Mouse (Mus musculus) MEL (cell line): Measurements from ENCODE around the gene Prss27. TPM values are rescaled to one million over a fixed set of nuclear protein-coding genes. Genes with fewer than 3 reads are reported as not detected.

Experiments used
- DNase-seq: peaks from one replicate; pipeline ENCODE4 v3.0.0; 2011; ENCODE audit warnings: low read depth, low spot score
- H3K27ac ChIP-seq: 2 replicates; pipeline ENCODE4 v1.5.1; 2012; ENCODE audit warnings: low read depth, mild to moderate bottlenecking, control low read depth, low read length, moderate library complexity; ENCODE audit not compliant: control insufficient read depth
- H3K27me3 ChIP-seq, 2 experiments: fragments of 150-350 bp in 1 of 2; sonication (generic) in 1 of 2; 2 replicates each; pipeline ENCODE4 v1.6.1; 2012; ENCODE audit warnings: low read length in 2 of 2, mild to moderate bottlenecking in 2 of 2, improper control_type of control experiment in 1 of 2, moderate library complexity in 1 of 2; ENCODE audit not compliant: insufficient read depth in 2 of 2, control insufficient read depth in 1 of 2
- H3K36me3 ChIP-seq, 2 experiments: 2 replicates each; pipeline ENCODE4 v1.6.1; 2012 to 2014; ENCODE audit warnings: low read length in 2 of 2, improper control_type of control experiment in 1 of 2, inconsistent platforms in 1 of 2, mild to moderate bottlenecking in 1 of 2; ENCODE audit not compliant: insufficient read depth in 2 of 2, control insufficient read depth in 1 of 2
- H3K4me1 ChIP-seq, 2 experiments: fragments of 150-350 bp in 1 of 2; sonication (generic) in 1 of 2; 2 replicates each; pipeline ENCODE4 v1.6.1; 2012; ENCODE audit warnings: low read length in 2 of 2, improper control_type of control experiment in 1 of 2, mild to moderate bottlenecking in 1 of 2; ENCODE audit not compliant: insufficient read depth in 2 of 2, control insufficient read depth in 1 of 2
- H3K4me3 ChIP-seq, 2 experiments: fragments of 150-350 bp in 1 of 2; sonication (generic) in 1 of 2; 2 replicates each; pipeline ENCODE4 v1.5.1; 2012; ENCODE audit warnings: low read depth in 2 of 2, low read length in 2 of 2, mild to moderate bottlenecking in 2 of 2, moderate library complexity in 2 of 2, control low read depth in 1 of 2, improper control_type of control experiment in 1 of 2; ENCODE audit not compliant: control insufficient read depth in 1 of 2, insufficient read depth in 1 of 2
- H3K79me2 ChIP-seq: 2 replicates; pipeline ENCODE4 v1.6.1; 2012; ENCODE audit warnings: mild to moderate bottlenecking, low read length, moderate library complexity; ENCODE audit not compliant: control insufficient read depth, poor library complexity, insufficient read depth
- H3K9ac ChIP-seq: 2 replicates; pipeline ENCODE4 v1.6.1; 2012; ENCODE audit warnings: low read depth, mild to moderate bottlenecking, control low read depth, low read length, moderate library complexity; ENCODE audit not compliant: control insufficient read depth, poor library complexity, severe bottlenecking
- H3K9me3 ChIP-seq: fragments of 150-350 bp; sonication (generic); replicated peaks from 2 replicates; pipeline ENCODE4 v1.6.1; 2012; ENCODE audit warnings: mild to moderate bottlenecking, low read length, improper control_type of control experiment, moderate library complexity; ENCODE audit not compliant: insufficient read depth
- BHLHE40 ChIP-seq: IDR thresholded peaks from 2 replicates; pipeline ENCODE4 v1.6.1; 2012; ENCODE audit warnings: low read depth, mild to moderate bottlenecking, inconsistent platforms, low read length, improper control_type of control experiment, borderline replicate concordance
- CHD1 ChIP-seq: IDR thresholded peaks from 2 replicates; pipeline ENCODE4 v1.6.1; 2012; ENCODE audit warnings: low read depth, mild to moderate bottlenecking, inconsistent platforms, low read length, improper control_type of control experiment
- CHD2 ChIP-seq: IDR thresholded peaks from 2 replicates; pipeline ENCODE4 v1.6.1; 2011; ENCODE audit warnings: low read length, improper control_type of control experiment
- CTCF ChIP-seq, 3 experiments: IDR thresholded peaks in 2 of 3; conservative IDR thresholded peaks in 1 of 3; 2 replicates each; pipeline ENCODE4 v1.5.1; 2011 to 2012; ENCODE audit warnings: low read length in 3 of 3, low read depth in 2 of 3, mild to moderate bottlenecking in 2 of 3, improper control_type of control experiment in 1 of 3, inconsistent platforms in 1 of 3, mixed read lengths in 1 of 3, moderate library complexity in 1 of 3; ENCODE audit not compliant: control insufficient read depth in 1 of 3, insufficient read depth in 1 of 3, poor library complexity in 1 of 3, severe bottlenecking in 1 of 3
- ELF1 ChIP-seq: IDR thresholded peaks from 2 replicates; pipeline ENCODE4 v1.6.1; 2014; ENCODE audit warnings: low read depth, mild to moderate bottlenecking, inconsistent platforms, low read length, improper control_type of control experiment, moderate library complexity
- EP300 ChIP-seq, 2 experiments: IDR thresholded peaks; 2 replicates each; pipeline ENCODE4 v1.6.1; 2011; ENCODE audit warnings: improper control_type of control experiment in 2 of 2, low read length in 2 of 2, low read depth in 1 of 2, mild to moderate bottlenecking in 1 of 2
- ETS1 ChIP-seq: IDR thresholded peaks from 2 replicates; pipeline ENCODE4 v1.6.1; 2012; ENCODE audit warnings: low read depth, mild to moderate bottlenecking, inconsistent platforms, low read length, improper control_type of control experiment, moderate library complexity
- GATA1 ChIP-seq: IDR thresholded peaks from 2 replicates; pipeline ENCODE4 v1.6.1; 2011; ENCODE audit warnings: low read depth, low read length, improper control_type of control experiment
- JUND ChIP-seq: IDR thresholded peaks from 2 replicates; pipeline ENCODE4 v1.6.1; 2011; ENCODE audit warnings: low read depth, mild to moderate bottlenecking, improper control_type of control experiment, low read length
- KAT2A ChIP-seq: conservative IDR thresholded peaks from 2 replicates; pipeline ENCODE4 v1.6.1; 2012; ENCODE audit warnings: low read depth, low read length, improper control_type of control experiment, inconsistent platforms
- MAX ChIP-seq: IDR thresholded peaks from 2 replicates; pipeline ENCODE4 v1.6.1; 2011; ENCODE audit warnings: low read length, improper control_type of control experiment
- MAZ ChIP-seq: IDR thresholded peaks from 2 replicates; pipeline ENCODE4 v1.6.1; 2012; ENCODE audit warnings: low read depth, mild to moderate bottlenecking, inconsistent platforms, low read length, improper control_type of control experiment
- MYC ChIP-seq: IDR thresholded peaks from 2 replicates; pipeline ENCODE4 v1.6.1; 2011; ENCODE audit warnings: low read depth, mild to moderate bottlenecking, low read length, improper control_type of control experiment, moderate library complexity
- POLR2A ChIP-seq, 2 experiments: IDR thresholded peaks; 2 replicates each; pipeline ENCODE4 v1.6.1; 2011 to 2012; ENCODE audit warnings: low read length in 2 of 2, mild to moderate bottlenecking in 2 of 2, control low read depth in 1 of 2, improper control_type of control experiment in 1 of 2, low read depth in 1 of 2, moderate library complexity in 1 of 2; ENCODE audit not compliant: control insufficient read depth in 1 of 2, insufficient read depth in 1 of 2, poor library complexity in 1 of 2
- POLR2AphosphoS5 ChIP-seq: IDR thresholded peaks from 2 replicates; pipeline ENCODE4 v1.6.1; 2012; ENCODE audit warnings: low read depth, borderline replicate concordance, mild to moderate bottlenecking, inconsistent platforms, low read length, moderate library complexity, mixed read lengths
- SIN3A ChIP-seq: IDR thresholded peaks from 2 replicates; pipeline ENCODE4 v1.6.1; 2012; ENCODE audit warnings: low read length, improper control_type of control experiment, inconsistent platforms
- TAL1 ChIP-seq: IDR thresholded peaks from 2 replicates; pipeline ENCODE4 v1.6.1; 2012; ENCODE audit warnings: mild to moderate bottlenecking, inconsistent platforms, low read length, moderate library complexity, mixed read lengths
- USF2 ChIP-seq, 2 experiments: IDR thresholded peaks; 2 replicates each; pipeline ENCODE4 v1.6.1; 2011 to 2012; ENCODE audit warnings: improper control_type of control experiment in 2 of 2, low read length in 2 of 2, borderline replicate concordance in 1 of 2, inconsistent platforms in 1 of 2, low read depth in 1 of 2, mild to moderate bottlenecking in 1 of 2; ENCODE audit not compliant: insufficient read depth in 1 of 2
- ZKSCAN1 ChIP-seq: IDR thresholded peaks from 2 replicates; pipeline ENCODE4 v1.6.1; 2012; ENCODE audit warnings: low read depth, mild to moderate bottlenecking, inconsistent platforms, low read length, improper control_type of control experiment, moderate library complexity
- ZNF384 ChIP-seq: IDR thresholded peaks from 2 replicates; pipeline ENCODE4 v1.6.1; 2012; ENCODE audit warnings: low read depth, mild to moderate bottlenecking, inconsistent platforms, low read length, improper control_type of control experiment
- polyA plus RNA-seq, 2 experiments: library from polyadenylated mRNA; stranded (reverse) in 1 of 2; unstranded in 1 of 2; fragments of >175 nt in 1 of 2; fragments of >200 nt in 1 of 2; gene quantifications; 2 replicates each; pipeline versions ENCODE4 v1.2.1 to v1.2.4; 2012; ENCODE audit warnings: low replicate concordance in 2 of 2, low read depth in 1 of 2; ENCODE audit not compliant: insufficient read length in 2 of 2, insufficient read depth in 1 of 2, missing spikeins in 1 of 2
- total RNA-seq: library from RNA; depleted of rRNA; stranded (reverse); fragments of 300-350 nt; gene quantifications from 2 replicates; pipeline ENCODE4 v1.2.3, GENCODE M21; 2012

Prss27 gene
- total and polyA plus RNA-seq, 3 experiments: not detected

GRCm38 (mm10) chr17:24020696-24021095 is 17.2 kb upstream of the Prss27 start:
- H3K4me3 ChIP-seq: no peak overlapping the region
- H3K9me3 ChIP-seq: no peaks in the 10 kb centered on the region
- DNase-seq: no peak
- no peak overlapping the region for H3K27ac ChIP-seq
- no peaks in the 10 kb centered on the region for H3K36me3 ChIP-seq
- TF ChIP-seq KAT2A (no peak), SIN3A (no peak), GATA1 (no peak), ZKSCAN1 (no peak), BHLHE40 (no peak), USF2 (IDR thresholded peaks at IDR 0.05; ENCODE audit: borderline replicate concordance in 1 of 2, insufficient read depth in 1 of 2, low read depth in 1 of 2, low read length in 2 of 2) (no peak), ZNF384 (no peak)
- no peak overlapping the region for H3K9ac ChIP-seq
- no peaks in the 10 kb centered on the region; a peak in 3 of 4 replicates for H3K27me3 ChIP-seq
- peaks cover 0 to 6% of the 10 kb centered on the region in 2 experiments; a peak in 1 of 4 replicates for H3K4me1 ChIP-seq
- no peaks in the 10 kb centered on the region for H3K79me2 ChIP-seq

- no peak for DNase-seq
- no peak for TF ChIP-seq MAZ
- no peak for TF ChIP-seq MAX
- TF ChIP-seq MYC: no peak
- H3K9ac ChIP-seq: no peak overlapping the region
- H3K27ac ChIP-seq: no peak overlapping the region
- H3K9me3 ChIP-seq: no peaks in the 10 kb centered on the region
- no peaks in the 10 kb centered on the region for H3K79me2 ChIP-seq
- H3K27me3 ChIP-seq: no peaks in the 10 kb centered on the region; a peak in 3 of 4 replicates
- no peak overlapping the region for H3K4me3 ChIP-seq
- H3K36me3 ChIP-seq: no peaks in the 10 kb centered on the region
- peaks cover 0 to 6% of the 10 kb centered on the region in 2 experiments; a peak in 1 of 4 replicates for H3K4me1 ChIP-seq
These were observed 16.4 kb upstream of the Prss27 start for GRCm38 (mm10) chr17:24021375-24022199.

DNA sequence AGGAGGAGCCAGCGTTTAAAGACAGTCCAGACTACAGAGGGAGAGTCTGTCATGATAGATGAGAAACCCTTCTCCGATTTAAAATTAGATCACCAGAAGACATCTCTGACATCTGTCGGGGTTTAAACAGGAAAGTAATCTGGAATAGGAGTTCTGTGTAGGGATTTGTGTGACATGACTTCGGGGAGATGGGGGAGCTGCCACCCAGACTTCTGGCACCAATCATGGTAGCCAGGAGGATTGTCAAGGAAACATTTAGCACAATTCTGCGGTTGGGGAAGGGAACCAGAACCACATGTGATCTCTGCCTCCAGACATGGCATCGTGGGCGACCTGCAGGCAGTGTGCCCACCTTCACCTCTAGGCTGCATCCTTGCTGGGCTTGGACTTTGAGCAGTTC is 8.5 kb upstream of the Prss27 start:
- H3K36me3 ChIP-seq: no peaks in the 10 kb centered on the region
- peaks cover 6% of the 10 kb centered on the region in 2 experiments for H3K27me3 ChIP-seq
- no peaks in the 10 kb centered on the region for H3K4me1 ChIP-seq
- no peak for TF ChIP-seq EP300 (IDR thresholded peaks at IDR 0.05; ENCODE audit: low read depth in 1 of 2, low read length in 2 of 2)
- TF ChIP-seq CHD1: no peak
- TF ChIP-seq MYC: no peak
- TF ChIP-seq POLR2A (IDR thresholded peaks at IDR 0.05; ENCODE audit: control insufficient read depth in 1 of 2, insufficient read depth in 1 of 2, low read depth in 1 of 2, low read length in 2 of 2, poor library complexity in 1 of 2): no peak
- TF ChIP-seq TAL1: no peak
- no peak for TF ChIP-seq POLR2AphosphoS5
- TF ChIP-seq JUND: no peak
- TF ChIP-seq BHLHE40: no peak
- no peak for TF ChIP-seq MAX
- TF ChIP-seq ELF1: no peak
- TF ChIP-seq ZKSCAN1: no peak
- no peak for TF ChIP-seq GATA1
- TF ChIP-seq CHD2: no peak
- no peak for TF ChIP-seq ETS1
- TF ChIP-seq CTCF (IDR thresholded peaks at IDR 0.05 in 2 of 3, conservative IDR thresholded peaks at IDR 0.05 in 1 of 3; ENCODE audit: control insufficient read depth in 1 of 3, insufficient read depth in 1 of 3, low read depth in 2 of 3, low read length in 3 of 3, poor library complexity in 1 of 3, severe bottlenecking in 1 of 3): no peak
- no peak for DNase-seq
- H3K9me3 ChIP-seq: no peaks in the 10 kb centered on the region
- no peak overlapping the region for H3K27ac ChIP-seq
- H3K9ac ChIP-seq: no peak overlapping the region
- H3K4me3 ChIP-seq: no peak overlapping the region
- H3K79me2 ChIP-seq: no peaks in the 10 kb centered on the region
